Mouse (Mus musculus): ENCODE results near the gene Tpst1. TPM values are rescaled to one million over a fixed set of nuclear protein-coding genes. Genes with fewer than 3 reads are reported as not detected.
"Not testable (repeated sequence)": the region's sequence is repeated elsewhere in the genome, so short reads cannot be mapped to it uniquely, and the experiment has no call there.

The Tpst1 gene
- 48.5 and 55.1 TPM in 2 replicates for total RNA-seq (2021)
- long read RNA-seq, transcript Tpst1-201 (6 exons, 2,050 nt) = major isoform, 63 of 77 reads
- long read RNA-seq, partial matches to known transcripts = 4 of 77 reads
- long read RNA-seq, other reads (novel, unspliced or antisense) = 9 of 77 reads

- no peak for DNase-seq
Observed at GRCm38 (mm10) chr5:130073026-130073425, at the start of gene Tpst1. Gene Tpst1, plus strand, starts transcription at chr5:130073326.

GRCm38 (mm10) chr5:130023767-130024539 is 49.2 kb upstream of the Tpst1 start:
- DNase-seq = peak; percentile 82

- no peak for DNase-seq
Observed at GRCm38 (mm10) chr5:130027134-130027533, 46.0 kb upstream of the Tpst1 start.

GRCm38 (mm10) chr5:130027696-130028095 is 45.4 kb upstream of the Tpst1 start:
- no peak for DNase-seq

GRCm38 (mm10) chr5:130029142-130029897 is 43.8 kb upstream of the Tpst1 start, which contains the start of the genes Asl and Crcp:
Gene Asl, minus strand, starts transcription at chr5:130029247.
Gene Crcp, plus strand, starts transcription at chr5:130029290.
- DNase-seq = peak; percentile 89

GRCm38 (mm10) chr5:130031410-130032390 is 41.4 kb upstream of the Tpst1 start:
- DNase-seq = peak; percentile 46

GRCm38 (mm10) chr5:130033869-130034268 is 39.3 kb upstream of the Tpst1 start:
- no peak for DNase-seq

GRCm38 (mm10) chr5:130036300-130036699 is 36.8 kb upstream of the Tpst1 start:
- not testable (repeated sequence) for DNase-seq

- peak; percentile 63 for DNase-seq
Observed at GRCm38 (mm10) chr5:130037752-130038455, 35.2 kb upstream of the Tpst1 start.

GRCm38 (mm10) chr5:130040797-130041196 is 32.3 kb upstream of the Tpst1 start:
- no peak for DNase-seq

GRCm38 (mm10) chr5:130041262-130041661 is 31.9 kb upstream of the Tpst1 start:
- DNase-seq = no peak

- DNase-seq = no peak
Observed at GRCm38 (mm10) chr5:130043741-130044140, 29.4 kb upstream of the Tpst1 start.

GRCm38 (mm10) chr5:130044201-130044695 is 28.9 kb upstream of the Tpst1 start:
- peak; percentile 58 for DNase-seq

GRCm38 (mm10) chr5:130046100-130046499 is 27.0 kb upstream of the Tpst1 start:
- DNase-seq = no peak

GRCm38 (mm10) chr5:130046589-130046988 is 26.5 kb upstream of the Tpst1 start:
- DNase-seq = no peak

- DNase-seq = no peak
Observed at GRCm38 (mm10) chr5:130047013-130047412, 26.1 kb upstream of the Tpst1 start.

GRCm38 (mm10) chr5:130048786-130049520 is 24.2 kb upstream of the Tpst1 start:
- no peak for DNase-seq

- no peak for DNase-seq
Observed at GRCm38 (mm10) chr5:130050416-130050815, 22.7 kb upstream of the Tpst1 start.

- DNase-seq = no peak
Observed at GRCm38 (mm10) chr5:130051073-130051860, 21.9 kb upstream of the Tpst1 start.

Data from adrenal gland, postnatal 25 days (tissue).